Mouse (Mus musculus) forebrain, embryonic 11.5 days (tissue): Measurements from ENCODE around the gene Dcdc2b. TPM values are rescaled to one million over a fixed set of nuclear protein-coding genes. Genes with fewer than 3 reads are reported as not detected.

ENCODE experiments used
- ATAC-seq: fragments of 200-750 bp; cut with Nextera tagmentation; replicated peaks from 2 replicates; pipeline ENCODE4 v1.8.0; 2017; ENCODE audit warnings: moderate TSS enrichment; ENCODE audit not compliant: low FRiP score
- DNase-seq: peaks from one replicate; pipeline ENCODE4 v3.0.0-alpha.2; 2017; ENCODE audit warnings: low spot score
- H3K27ac ChIP-seq: fragments of 300-500 bp; sonication (generic); 2 replicates; pipeline ENCODE4 v1.5.1; 2014; ENCODE audit warnings: low read depth, low read length
- H3K27me3 ChIP-seq: fragments of 300-500 bp; sonication (generic); 2 replicates; pipeline ENCODE4 v1.6.1; 2014; ENCODE audit warnings: mild to moderate bottlenecking, low read length, mixed read lengths; ENCODE audit not compliant: control insufficient read depth, insufficient read depth
- H3K36me3 ChIP-seq: fragments of 300-500 bp; sonication (generic); 2 replicates; pipeline ENCODE4 v1.6.1; 2014; ENCODE audit warnings: mild to moderate bottlenecking, low read length, moderate library complexity, mixed read lengths; ENCODE audit not compliant: control insufficient read depth, insufficient read depth
- H3K4me1 ChIP-seq: fragments of 300-500 bp; sonication (generic); replicated peaks from 2 replicates; pipeline ENCODE4 v1.6.1; 2014; ENCODE audit warnings: low read length, mixed read lengths; ENCODE audit not compliant: control insufficient read depth, insufficient read depth
- H3K4me2 ChIP-seq: fragments of 300-500 bp; sonication (generic); 2 replicates; pipeline ENCODE4 v1.6.1; 2014; ENCODE audit warnings: low read depth, mild to moderate bottlenecking, low read length, moderate library complexity, mixed read lengths; ENCODE audit not compliant: severe bottlenecking
- H3K4me3 ChIP-seq: fragments of 300-500 bp; sonication (generic); 2 replicates; pipeline ENCODE4 v1.5.1; 2014; ENCODE audit warnings: low read depth, low read length
- H3K9ac ChIP-seq: fragments of 300-500 bp; sonication (generic); 2 replicates; pipeline ENCODE4 v1.6.1; 2014; ENCODE audit warnings: low read length
- H3K9me3 ChIP-seq: fragments of 300-500 bp; sonication (generic); 2 replicates; pipeline ENCODE4 v1.6.1; 2016; ENCODE audit warnings: low read length, mixed read lengths; ENCODE audit not compliant: control insufficient read depth
- WGBS: fragments of 180-500 bp; shearing (Covaris S2); extraction: QIAGEN DNeasy Blood & Tissue Kit; methylation state at CpG from one replicate; pipeline ENCODE4 v1.1.7; 2014; 5-methylcytosine and 5-hydroxymethylcytosine counted together
- polyA plus RNA-seq: library from polyadenylated mRNA; unstranded; fragments of >200 nt; fragmentation: Nextera tagmentation; extraction: Ambion mirVana; gene quantifications from 2 replicates; pipeline ENCODE4 v1.2.1, GENCODE M21; 2014

The Dcdc2b gene
- polyA plus RNA-seq, 1 experiment from 2014 or later = 2.6 TPM

DNA sequence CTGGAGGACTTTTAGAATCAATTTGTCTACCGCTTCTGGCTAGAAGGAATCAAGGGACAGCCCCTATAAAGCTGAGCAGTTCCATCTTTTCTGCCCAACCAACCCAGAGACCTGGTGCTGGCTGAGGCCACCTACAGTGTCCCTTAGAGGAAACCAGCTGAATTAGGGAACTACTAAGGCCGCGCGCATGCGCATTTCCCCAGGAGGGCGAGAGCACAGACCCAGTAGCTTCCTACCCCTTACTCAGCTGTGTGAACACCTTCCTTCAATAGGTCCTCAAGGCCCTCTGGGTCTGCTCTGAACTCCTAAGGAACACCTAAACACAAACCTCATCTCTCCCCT lies 10.9 kb upstream of the Dcdc2b start:
- H3K9me3 ChIP-seq = no peaks in the 10 kb centered on the region
- H3K36me3 ChIP-seq = peaks cover 12% of the 10 kb centered on the region
- DNase-seq (peak; percentile 82), ATAC-seq (no peak)
- WGBS = 3% methylated on average over 6 of the region's 6 CpGs
- peak overlapping the region; percentile 79 for H3K27ac ChIP-seq
- H3K9ac ChIP-seq = peak overlapping the region; percentile 77
- peak overlapping the region; percentile 55 for H3K4me3 ChIP-seq
- peak overlapping the region; percentile 79 for H3K4me2 ChIP-seq
- no peaks in the 10 kb centered on the region for H3K27me3 ChIP-seq
- peaks cover 24% of the 10 kb centered on the region for H3K4me1 ChIP-seq

- Histone ChIP-seq H3K4me1 (peaks cover 24% of the 10 kb centered on the region), H3K9ac (peak overlapping the region; percentile 77), H3K4me2 (peak overlapping the region; percentile 79), H3K36me3 (peaks cover 9% of the 10 kb centered on the region), H3K9me3 (no peaks in the 10 kb centered on the region), H3K27me3 (no peaks in the 10 kb centered on the region), H3K27ac (peak overlapping the region; percentile 79), H3K4me3 (peak overlapping the region; percentile 55)
- WGBS = 1% methylated on average over 18 of the region's 18 CpGs
- DNase-seq (peak; percentile 86), ATAC-seq (peak; percentile 84)
These were observed 10.4 kb upstream of the Dcdc2b start for GRCm38 (mm10) chr4:129624281-129625028.

DNA sequence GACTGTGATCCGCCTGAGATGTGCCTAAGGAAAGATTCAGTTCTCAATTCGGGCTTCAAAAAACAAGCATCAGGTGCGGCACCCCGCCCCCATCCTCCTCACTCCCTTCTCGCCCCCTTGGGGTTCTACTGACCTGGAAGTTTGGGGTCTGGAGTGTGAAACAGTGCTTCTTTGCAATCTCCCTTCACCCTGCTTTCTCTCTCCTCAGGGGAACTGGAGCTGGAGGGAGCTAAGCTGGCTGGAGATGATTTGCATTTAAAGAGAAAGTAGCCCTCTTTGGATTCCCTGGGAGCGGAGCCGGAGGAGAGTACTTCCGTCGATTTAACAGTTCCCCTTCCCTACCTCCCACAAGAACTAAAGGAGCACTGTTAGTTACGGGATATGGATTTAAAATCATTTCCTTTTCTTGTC lies 9.6 kb upstream of the Dcdc2b start, which contains the start of gene Ccdc28b:
Gene Ccdc28b (minus strand): TSS at position 267 of the 411 bp plus-strand sequence.
- DNase-seq = no peak
- peak within 1 kb of the TSS; percentile 55 for H3K4me3 ChIP-seq
- H3K27ac ChIP-seq = peak within 1 kb of the TSS; percentile 79
- peaks cover 6% of the 10 kb centered on the region; the same call in 1 of the 2 replicates for H3K36me3 ChIP-seq
- peaks cover 24% of the 10 kb centered on the region for H3K4me1 ChIP-seq
- ATAC-seq = peak; percentile 28; the same call in 1 of the 2 replicates
- H3K4me2 ChIP-seq = peak within 1 kb of the TSS; percentile 79
- no peaks in the 10 kb centered on the region for H3K9me3 ChIP-seq
- no peaks in the 10 kb centered on the region for H3K27me3 ChIP-seq
- peak within 1 kb of the TSS; percentile 77 for H3K9ac ChIP-seq
- WGBS = 0% methylated on average over 10 of the region's 10 CpGs

DNA sequence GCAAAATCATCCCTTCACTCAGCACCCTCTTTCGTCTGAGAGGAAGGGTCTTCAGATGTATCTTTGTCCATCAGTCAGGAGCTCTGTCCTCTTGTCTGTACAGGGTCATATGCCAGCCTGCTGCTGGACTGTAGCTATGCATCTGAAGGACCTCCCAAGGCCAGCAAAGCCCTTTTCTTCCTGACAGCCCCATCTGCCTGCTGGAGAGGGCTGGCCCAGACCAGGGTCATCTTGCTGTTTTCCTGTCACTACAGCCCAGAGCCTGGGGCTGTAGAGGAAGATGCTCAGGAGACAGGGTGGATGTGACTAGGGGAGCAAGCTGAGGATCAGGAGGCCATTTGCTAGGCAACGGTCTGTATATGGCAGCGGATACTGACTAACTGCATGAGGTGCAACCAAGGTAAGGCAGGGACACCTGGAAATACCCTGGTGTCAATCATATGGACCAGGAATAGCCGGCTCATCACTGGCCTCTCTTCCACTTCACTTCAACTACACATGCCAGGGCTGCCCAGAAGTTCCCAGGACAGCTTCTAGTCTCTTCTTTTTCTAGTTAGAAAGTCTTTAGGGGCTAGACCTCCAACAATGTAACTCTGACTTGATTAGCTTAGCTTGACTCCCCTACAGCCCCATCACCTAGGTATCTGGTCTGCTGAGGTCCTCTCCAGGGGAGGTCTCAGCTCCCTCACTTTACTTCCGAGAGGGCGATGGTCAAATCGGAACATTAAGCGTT lies 8.9 kb upstream of the Dcdc2b start:
- DNase-seq (no peak), ATAC-seq (no peak)
- peak overlapping the region; percentile 55 for H3K4me3 ChIP-seq
- H3K36me3 ChIP-seq = no peaks in the 10 kb centered on the region; the same call in 1 of the 2 replicates
- 23% methylated on average over 8 of the region's 8 CpGs for WGBS
- peak overlapping the region; percentile 77 for H3K9ac ChIP-seq
- H3K27ac ChIP-seq = no peak overlapping the region; the same call in 1 of the 2 replicates
- peaks cover 31% of the 10 kb centered on the region for H3K4me1 ChIP-seq
- H3K27me3 ChIP-seq = no peaks in the 10 kb centered on the region
- peak overlapping the region; percentile 79 for H3K4me2 ChIP-seq
- H3K9me3 ChIP-seq = no peaks in the 10 kb centered on the region

DNA sequence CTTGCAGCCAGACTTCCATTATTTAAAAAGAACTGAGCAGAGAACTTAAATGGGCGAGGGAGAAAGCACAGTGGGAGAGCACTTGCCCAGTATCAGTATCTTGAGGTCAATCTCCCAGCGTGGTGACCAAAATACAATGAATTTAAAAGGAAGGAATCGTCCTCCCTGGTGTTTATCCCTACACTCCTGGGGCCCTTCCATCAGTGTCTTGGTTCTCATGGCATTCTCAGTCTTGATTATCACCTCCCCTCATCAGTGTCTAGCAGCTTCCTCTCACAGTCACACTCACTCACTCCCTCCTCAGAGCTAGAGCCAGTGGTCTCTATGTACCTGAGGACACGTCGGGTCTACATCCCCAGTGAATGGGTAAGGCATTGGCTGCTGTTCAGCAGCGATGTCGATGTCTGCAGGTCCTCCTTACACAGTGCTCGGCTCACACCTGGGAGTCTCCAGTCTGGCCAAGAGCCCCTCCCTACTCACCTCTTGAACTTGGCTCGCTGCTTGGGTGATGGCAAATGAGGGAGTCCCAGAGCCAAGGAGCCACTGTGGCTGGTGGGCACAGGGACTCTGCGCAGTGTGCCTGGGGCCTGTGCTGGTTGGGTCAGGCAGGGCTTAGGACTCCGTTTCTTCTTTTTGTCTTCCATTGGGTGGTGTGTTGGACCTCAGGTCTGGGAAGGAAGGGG lies 8.2 kb upstream of the Dcdc2b start:
- DNase-seq (no peak), ATAC-seq (no peak)
- no peak overlapping the region for H3K27ac ChIP-seq
- no peaks in the 10 kb centered on the region for H3K27me3 ChIP-seq
- no peak overlapping the region for H3K4me3 ChIP-seq
- WGBS = 76% methylated on average over 11 of the region's 11 CpGs
- no peaks in the 10 kb centered on the region for H3K9me3 ChIP-seq
- no peaks in the 10 kb centered on the region; the same call in 1 of the 2 replicates for H3K36me3 ChIP-seq
- peaks cover 31% of the 10 kb centered on the region for H3K4me1 ChIP-seq
- H3K9ac ChIP-seq = no peak overlapping the region
- H3K4me2 ChIP-seq = peak overlapping the region; percentile 79; the same call in 1 of the 2 replicates

DNA sequence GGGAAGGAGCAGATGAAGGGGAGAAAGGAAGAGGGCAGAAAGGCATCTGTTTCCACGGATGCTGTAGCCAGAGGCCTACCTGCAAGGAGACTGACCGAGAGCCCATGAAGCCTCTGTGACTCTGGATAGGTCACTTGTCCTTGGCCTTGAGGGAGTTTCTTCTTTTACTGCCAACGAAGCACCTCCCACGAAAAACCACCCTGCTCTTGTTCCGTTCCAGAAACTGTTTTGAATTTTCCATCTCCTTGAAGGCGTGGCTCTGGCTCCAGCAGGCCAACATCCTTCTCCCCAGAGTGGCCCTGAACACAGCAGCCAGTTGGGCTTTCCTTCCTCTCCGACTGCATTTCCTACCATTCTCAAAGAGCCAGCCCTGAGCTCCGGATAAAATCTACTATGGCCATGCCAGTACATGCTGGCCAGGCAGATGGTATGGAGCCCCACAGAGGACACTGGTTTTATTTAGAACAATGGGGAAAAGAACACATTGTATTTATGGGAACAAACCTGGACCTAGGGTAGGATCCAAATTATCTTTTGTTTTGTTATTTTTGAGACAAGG lies 7.3 kb upstream of the Dcdc2b start:
- no peaks in the 10 kb centered on the region for H3K27me3 ChIP-seq
- H3K4me1 ChIP-seq = peaks cover 31% of the 10 kb centered on the region
- DNase-seq = no peak
- H3K4me2 ChIP-seq = no peak overlapping the region
- H3K27ac ChIP-seq = no peak overlapping the region
- no peak for ATAC-seq
- H3K36me3 ChIP-seq = no peaks in the 10 kb centered on the region
- no peak overlapping the region for H3K9ac ChIP-seq
- WGBS = 88% methylated on average over 8 of the region's 8 CpGs
- no peak overlapping the region for H3K4me3 ChIP-seq
- H3K9me3 ChIP-seq = no peaks in the 10 kb centered on the region

DNA sequence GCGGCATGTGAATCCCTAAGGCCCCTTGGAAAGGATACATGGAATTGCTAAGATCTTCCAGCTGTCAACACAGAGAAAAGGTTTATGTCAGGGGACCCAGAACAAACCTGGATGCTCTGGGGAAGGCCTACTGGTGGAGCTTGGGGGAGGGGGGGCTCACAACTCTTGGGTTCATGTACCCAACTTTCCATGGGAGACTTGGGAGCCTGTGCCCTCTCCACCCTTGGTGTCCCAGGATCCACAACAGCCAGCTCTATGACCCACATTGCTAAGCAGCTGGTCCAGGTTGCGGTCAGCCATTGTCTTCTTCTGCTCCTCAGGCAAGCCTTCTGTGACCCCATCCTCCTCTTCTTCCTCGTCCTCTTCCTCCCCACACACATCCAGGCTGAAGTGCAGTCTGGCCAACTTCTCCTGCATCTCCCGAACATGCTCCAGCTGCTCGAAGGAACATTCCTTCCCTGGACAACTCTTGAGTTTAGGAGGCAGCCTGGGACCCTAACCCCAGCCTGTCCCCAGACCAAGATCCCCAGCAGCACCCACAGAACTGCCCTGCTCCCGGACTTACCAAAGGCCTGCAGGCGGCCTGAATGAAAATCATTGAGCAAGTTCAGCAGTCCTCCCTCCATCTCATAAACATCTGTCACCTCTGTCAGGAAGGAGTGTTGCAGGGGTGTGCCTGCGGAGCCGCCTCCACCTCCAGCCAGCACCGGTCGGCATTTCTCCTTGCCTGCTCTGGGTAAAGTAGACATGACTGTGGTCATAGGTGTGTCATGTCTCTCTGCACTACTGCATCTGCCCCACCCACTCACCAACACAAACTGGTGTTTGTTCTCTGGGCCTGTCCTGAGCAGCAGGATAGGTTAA lies 6.6 kb upstream of the Dcdc2b start:
- Histone ChIP-seq H3K4me1 (peaks cover 31% of the 10 kb centered on the region), H3K27me3 (no peaks in the 10 kb centered on the region), H3K4me2 (no peak overlapping the region), H3K9ac (no peak overlapping the region), H3K4me3 (no peak overlapping the region), H3K9me3 (no peaks in the 10 kb centered on the region), H3K36me3 (peaks cover 3% of the 10 kb centered on the region; the same call in 1 of the 2 replicates), H3K27ac (no peak overlapping the region)
- DNase-seq = no peak
- no peak for ATAC-seq
- 90% methylated on average over 11 of the region's 11 CpGs for WGBS
